Mouse (Mus musculus): ENCODE data around the gene Fbln1. TPM values are rescaled to one million over a fixed set of nuclear protein-coding genes. Genes with fewer than 3 reads are reported as not detected.
A peak's percentile ranks its signal among the peaks of the same experiment; 100 is the strongest.

Gene Fbln1
- total RNA-seq, 2 experiments from 2014 or later = 44.1 to 46.3 TPM

GRCm38 (mm10) chr15:85233690-85234089 lies 27.9 kb downstream of the Fbln1 start:
- no peak for DNase-seq

- peak; percentile 59 for DNase-seq
Measured at GRCm38 (mm10) chr15:85238821-85239745, 33.3 kb downstream of the Fbln1 start.

DNA sequence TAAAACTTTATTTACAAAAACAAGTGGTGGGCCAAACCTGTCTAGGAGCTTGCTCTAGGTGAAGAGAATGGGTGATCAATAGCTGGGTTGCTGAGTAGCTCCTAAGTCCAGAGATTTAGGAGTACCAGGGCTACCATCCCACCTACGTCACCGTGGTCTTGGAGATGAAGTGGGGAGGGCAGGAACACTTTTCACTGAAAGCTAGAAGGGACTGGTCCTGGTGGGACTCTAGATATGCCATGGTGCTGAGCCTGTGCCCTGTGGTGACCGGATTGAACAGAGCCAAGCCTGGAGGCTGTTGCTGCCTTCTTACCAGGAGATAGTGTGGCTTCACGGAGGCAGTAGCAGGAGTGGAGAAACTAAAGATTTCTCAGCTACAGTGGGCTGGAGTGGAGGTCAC lies 34.3 kb downstream of the Fbln1 start:
- DNase-seq = no peak

DNA sequence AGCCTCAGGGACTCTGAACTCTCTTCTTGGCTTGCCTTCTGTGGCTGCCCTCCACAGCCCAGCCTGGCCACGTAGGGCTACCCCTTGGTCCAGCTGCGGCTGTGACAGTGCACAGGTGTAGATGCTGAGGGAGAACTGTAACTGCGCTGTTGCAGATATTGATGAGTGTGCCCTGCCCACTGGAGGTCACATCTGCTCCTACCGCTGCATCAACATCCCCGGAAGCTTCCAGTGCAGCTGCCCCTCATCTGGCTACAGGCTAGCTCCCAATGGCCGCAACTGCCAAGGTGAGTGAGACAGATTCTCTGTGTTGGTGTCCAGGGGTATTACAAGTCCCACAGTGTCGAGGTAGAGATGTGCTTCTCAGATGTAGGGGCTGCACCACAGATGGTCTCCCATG lies 36.1 kb downstream of the Fbln1 start:
- DNase-seq = no peak

DNA sequence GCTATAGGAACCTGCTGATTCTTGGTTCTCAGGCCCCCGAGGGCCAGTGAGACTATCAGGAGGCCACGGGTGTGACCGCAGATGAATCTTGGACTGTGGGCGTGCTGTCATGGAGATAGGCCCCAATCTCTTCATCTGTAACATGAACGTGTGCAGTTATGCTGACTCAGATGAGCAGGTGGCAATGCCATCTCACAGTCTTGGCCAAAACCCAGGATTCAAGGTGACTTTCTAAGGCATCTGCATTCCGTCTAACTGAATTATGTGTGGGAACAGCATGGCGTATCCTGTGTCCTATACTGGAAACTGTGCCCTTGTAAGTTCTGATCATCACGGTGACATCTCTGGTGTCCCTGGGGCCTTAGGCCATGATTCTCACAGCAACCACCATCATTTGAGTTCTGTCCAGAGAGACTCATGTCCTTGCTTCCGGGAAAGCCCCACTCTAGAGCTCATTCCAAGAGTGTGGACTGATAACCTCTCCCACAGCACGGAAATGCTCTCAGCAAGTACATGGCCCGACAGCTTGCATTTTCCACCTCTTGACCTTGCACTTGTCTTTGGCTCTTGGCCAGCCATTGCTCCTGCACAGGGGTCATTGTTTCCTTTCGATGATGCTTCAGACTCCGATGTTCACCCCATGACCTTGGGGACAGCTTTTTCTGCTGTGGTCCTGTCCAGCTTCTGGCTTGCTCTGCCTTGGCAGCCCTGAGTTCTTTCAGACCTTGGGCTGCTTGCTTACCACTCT lies 38.8 kb downstream of the Fbln1 start:
- no peak for DNase-seq

- peak; percentile 50 for DNase-seq
Measured at GRCm38 (mm10) chr15:85245241-85246010, 39.7 kb downstream of the Fbln1 start.

- no peak for DNase-seq
Measured at GRCm38 (mm10) chr15:85246016-85246415, 40.3 kb downstream of the Fbln1 start.

- DNase-seq = no peak
Measured at GRCm38 (mm10) chr15:85246936-85247335, 41.2 kb downstream of the Fbln1 start.

DNA sequence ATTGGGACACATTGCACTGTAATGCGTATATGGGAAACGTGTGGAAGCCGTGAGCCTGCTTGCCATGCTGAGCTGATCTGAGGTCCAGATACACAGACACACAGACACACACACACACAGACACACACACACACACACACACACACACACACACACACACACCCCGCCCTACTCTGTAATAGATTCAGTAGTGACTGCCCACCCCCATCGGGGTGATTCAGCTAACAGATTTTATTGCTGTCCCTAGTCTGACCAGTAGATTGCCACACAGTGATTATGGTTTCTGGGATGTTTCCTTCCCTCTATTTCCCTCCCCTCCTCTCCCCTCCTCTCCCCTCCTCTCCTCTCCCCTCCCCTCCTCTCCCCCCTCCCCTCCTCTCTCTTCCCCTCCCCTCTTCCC lies 42.6 kb downstream of the Fbln1 start:
- no peak for DNase-seq

DNA sequence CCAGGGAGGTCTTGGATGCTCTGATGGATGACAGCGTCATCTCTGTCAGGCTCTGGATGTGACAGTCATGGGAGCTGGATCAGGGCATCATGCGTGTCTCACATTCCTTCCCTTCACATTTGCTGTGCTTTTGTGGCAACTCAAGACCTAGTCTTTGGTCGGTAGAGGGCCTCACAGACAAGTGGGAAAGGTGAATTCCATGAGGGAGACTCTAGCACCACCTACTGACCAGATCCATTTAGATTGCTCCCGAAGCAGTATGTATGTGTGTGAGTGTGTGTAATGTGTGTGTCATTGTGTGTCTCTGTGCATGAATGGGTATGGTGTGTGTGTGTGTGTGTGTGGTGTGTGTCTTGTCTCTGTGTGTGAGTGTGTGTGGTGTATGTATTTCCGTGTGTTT lies 43.5 kb downstream of the Fbln1 start:
- peak; percentile 72 for DNase-seq

GRCm38 (mm10) chr15:85250436-85250835 lies 44.7 kb downstream of the Fbln1 start:
- no peak for DNase-seq

DNA sequence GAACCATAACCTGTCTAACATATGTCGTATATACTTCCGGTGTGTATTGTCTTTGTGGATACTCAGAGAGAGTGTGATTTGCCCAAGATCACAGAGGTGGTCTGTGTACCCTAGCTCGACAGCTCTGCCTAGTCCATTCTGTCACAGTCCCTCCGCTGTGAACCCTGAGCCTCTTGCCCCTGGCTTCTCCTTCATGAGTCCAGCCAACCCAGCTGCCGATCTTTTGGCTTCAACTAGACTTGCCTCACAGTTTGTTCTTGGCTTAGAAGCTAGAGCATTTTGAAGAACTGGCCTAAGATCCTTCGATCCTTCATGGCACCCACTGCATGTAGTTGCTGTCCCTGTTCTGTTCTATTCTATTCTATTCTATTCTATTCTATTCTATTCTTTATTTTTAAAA lies 46.7 kb downstream of the Fbln1 start:
- no peak for DNase-seq

DNA sequence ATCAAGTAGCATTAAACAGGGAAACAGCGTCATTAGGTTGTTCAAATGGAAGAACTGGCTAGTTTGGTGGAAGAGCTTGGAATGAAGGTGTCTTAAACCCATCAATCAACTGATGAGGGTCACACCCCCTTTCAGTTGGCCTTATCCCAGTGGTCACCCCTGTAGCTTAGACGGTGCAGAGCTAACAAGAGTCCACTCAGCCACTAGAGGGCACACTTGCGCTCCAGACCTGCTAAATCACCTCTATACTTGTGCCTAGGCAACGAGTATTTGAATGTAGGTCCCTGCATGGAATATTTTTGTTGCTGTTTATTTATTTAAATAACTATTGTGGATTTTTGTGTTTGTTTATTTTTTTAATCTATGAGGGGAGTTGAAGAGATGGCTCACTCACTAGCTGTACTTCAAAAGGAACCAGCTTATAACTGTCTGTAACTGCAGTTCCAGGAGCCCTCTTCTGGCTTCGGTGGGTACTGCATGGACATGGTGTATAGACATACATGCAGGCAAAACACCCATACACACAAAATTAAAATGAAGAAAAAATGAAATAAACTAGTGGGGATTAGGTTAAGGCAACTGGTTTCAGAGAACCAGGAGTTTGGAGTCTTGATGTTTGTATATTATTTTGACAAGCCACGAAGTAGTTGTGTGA lies 52.2 kb downstream of the Fbln1 start:
- DNase-seq = peak; percentile 70

DNA sequence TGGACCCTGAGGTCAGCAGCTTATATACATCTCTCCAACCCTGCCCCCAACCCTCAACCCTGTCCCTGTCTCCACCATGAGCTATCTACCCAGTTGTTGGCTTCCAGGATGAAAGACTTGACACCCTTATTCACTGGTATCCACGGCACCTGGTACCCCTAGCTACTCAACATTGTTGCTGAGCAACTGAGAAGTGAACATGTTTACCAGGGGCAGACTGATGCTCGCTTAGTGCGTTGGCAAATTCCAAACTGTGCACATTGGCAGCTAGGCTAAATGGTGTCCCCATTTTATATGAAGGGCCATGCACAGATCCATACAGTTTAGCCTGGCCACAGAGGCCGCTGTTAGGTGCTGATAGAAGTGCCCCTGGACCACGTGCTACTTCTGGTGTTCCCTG lies 57.1 kb downstream of the Fbln1 start:
- DNase-seq = no peak

DNA sequence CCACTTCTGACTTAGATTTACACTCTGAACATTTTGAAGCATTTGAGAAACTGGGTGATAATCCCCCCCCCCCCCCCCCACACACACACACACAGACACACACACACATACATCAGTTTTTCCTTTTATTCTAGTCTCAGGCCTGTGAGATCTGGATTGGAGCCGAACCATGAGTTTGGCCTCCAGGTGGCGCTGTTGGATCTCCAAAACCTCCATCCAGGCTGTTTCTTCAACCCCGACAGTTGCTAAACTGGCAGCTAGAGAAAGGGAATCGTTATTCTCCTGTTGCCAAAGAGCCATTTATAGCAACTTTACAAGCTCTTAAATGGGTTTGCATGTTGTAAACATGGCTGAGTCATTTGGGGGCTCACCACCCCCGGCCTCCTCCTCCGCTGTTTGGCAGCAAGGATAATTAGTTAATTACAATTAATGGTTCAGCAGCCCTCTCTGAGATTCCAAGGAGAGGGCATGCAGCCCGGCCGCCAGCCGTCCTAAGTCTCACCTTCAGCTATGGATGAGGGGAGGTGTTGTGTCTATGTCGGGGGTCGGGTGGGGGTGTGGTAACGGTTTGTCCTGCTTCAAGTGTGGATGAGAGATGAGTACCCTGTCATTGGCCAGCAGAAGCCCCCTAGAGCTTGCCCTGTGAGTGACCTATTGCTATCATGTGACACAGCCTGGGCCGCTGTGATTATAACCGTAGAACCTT lies 61.1 kb downstream of the Fbln1 start:
- peak; percentile 91 for DNase-seq

- no peak for DNase-seq
Measured at GRCm38 (mm10) chr15:85267891-85268290, 62.1 kb downstream of the Fbln1 start.

DNA sequence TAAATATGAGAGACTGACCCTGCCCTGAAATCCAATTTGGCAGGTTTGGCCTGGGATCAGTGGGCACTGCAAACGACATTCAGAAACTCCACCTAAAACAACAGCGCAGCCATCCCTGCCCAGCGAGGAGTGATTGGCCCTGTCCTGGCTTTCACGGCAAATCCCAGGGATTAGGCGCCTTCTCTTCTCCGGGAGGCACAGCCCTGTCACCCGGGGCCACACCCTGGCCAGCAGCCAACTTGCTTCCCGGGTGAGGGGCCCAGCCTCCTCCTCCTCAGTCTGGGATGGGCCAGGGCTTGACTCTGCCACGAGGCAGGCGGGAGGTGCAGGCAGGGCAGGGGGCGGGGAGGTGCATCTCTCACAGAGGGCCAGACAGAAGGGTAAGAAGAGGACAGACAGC lies 67.2 kb downstream of the Fbln1 start:
- no peak for DNase-seq

DNA sequence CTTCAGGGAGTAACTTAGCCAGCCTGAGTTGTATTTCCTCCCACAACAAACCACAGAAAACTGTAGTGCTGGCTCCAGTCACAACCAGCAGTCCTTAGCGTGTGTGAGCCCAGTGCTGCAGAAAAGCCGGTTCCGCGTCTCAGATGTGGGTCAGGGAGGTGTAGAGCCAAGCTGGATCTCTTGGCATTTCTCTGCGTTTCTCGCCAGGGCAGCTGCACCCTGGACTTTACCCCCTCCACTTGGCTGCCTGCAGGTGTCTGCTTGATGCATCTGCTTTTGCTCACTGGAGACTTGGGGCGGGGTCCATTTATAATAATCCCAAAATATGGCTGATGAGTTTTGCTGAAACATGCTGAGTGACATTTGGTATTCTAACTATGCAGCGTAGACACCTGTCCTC lies 71.5 kb downstream of the Fbln1 start:
- no peak for DNase-seq

- DNase-seq = no peak
Measured at GRCm38 (mm10) chr15:85278986-85279385, 73.2 kb downstream of the Fbln1 start.

- no peak for DNase-seq
Measured at GRCm38 (mm10) chr15:85282021-85282420, 76.3 kb downstream of the Fbln1 start.

DNA sequence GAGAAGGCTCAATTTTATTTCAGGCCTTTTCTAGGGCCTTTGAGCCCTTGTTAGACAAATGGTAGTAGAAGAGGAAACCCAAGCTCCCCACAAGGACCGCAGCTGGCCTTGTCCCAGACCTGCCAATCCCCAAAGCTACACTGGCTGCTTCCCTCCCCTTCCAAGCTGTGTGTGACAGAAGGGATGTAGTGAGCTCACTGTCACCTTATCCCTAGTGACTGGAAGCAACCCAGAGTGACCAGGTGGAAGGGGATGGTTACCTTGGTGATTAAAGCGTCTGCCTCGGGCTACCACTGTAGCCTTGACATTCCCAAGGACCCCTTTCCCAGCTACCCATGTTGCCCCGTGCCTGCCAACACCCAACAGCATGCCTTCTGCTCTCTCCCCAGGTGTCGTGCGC lies 78.9 kb downstream of the Fbln1 start:
- no peak for DNase-seq

DNA sequence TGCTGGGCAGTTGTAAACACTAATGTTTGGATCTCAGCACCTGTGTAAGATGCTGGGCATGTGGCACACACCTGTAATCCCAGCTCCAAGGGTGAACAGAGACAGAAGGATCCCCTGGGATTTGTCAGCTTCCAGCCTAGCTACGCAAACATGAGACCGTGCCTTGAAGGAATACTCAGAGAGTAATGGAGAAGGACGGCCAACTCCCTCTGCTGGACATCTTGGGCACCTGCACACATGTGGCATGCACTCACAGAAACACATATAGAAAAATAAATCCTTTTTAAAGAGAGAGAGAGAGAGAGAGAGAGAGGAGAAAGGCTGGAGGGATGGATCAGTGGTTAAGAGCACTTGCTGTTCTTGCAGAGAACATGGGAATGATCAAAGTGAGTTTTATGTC lies 88.9 kb downstream of the Fbln1 start:
- DNase-seq = no peak
